Mouse (Mus musculus) lung, adult 2 months (tissue): ENCODE data around the gene Msi2.

ENCODE experiments used
- CTCF ChIP-seq: fragments of 200-500 bp; IDR thresholded peaks from 2 replicates; pipeline ENCODE4 v1.5.1; 2011; ENCODE audit warnings: mild to moderate bottlenecking, low read length, control low read depth; ENCODE audit not compliant: insufficient read depth
- POLR2A ChIP-seq: fragments of 200-500 bp; IDR thresholded peaks from 2 replicates; pipeline ENCODE4 v1.6.1; 2011; ENCODE audit warnings: low read depth, mild to moderate bottlenecking, control low read depth, low read length, borderline replicate concordance; ENCODE audit errors: extremely low read depth

DNA sequence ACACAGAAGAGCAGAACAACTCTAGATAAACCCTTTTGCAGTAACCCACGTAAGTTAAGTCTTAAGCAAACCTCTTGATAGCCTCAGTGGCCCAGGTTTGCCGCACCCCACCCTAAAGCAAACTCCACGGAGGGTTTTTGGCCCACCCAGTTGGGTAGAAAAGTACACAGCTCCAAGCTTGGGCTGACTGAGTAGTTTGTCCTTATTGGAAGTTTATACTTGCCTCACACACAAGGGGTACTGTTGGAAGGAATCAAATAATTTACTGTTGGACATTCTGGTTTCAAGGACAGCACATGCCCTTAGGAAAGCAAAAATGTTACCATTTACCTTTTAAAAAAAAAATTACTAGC is 63.1 kb downstream of the Msi2 start:
- TF ChIP-seq CTCF (no peak), POLR2A (no peak)
